ENCODE assay signal across 15 mouse cellular contexts in the genomic region with DNA sequence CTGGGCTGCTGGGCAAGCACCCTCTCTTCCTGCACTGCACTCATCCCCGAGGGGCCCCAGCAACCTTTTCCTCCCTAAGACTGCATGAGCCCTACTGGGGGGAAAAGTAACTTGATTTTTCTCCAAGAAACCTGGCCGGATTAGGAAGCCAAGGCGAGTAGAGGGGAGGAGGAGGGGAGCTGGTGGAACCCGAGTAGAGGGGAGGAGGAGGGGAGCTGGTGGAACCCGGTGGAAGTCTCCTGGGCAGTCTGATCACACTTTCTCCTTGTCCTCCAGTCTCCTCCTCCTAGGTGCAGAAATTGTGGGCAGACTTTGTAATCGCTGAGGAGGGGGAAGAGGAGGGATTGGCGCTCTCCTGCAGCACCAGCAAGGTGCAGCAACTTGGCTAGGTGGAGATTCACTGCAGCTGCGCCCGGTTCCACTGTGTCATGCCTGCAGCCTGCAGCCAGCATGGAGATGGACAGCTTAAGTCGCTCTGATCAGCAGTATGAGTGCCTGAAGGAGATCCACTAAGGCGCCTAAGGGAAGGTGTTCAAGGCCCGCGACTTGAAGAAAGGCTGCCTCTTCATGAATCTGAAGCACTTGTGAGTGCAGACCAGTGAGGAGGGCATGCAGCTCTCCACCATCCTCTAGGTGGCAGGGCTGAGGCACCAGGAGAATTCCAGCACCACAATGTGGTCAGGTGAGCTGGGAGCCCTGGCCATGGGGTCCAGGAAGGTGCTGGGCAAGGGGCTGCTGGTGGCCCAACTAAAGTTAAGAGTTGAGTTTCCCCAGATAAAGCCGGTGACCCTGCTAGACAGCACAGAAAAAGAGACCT. TPM values are rescaled to one million over a fixed set of nuclear protein-coding genes. Genes with fewer than 3 reads are reported as not detected.
A peak's percentile ranks its signal among the peaks of the same experiment; 100 is the strongest.
DNase-seq lines count a peak whose midpoint lies in the region; ATAC-seq lines count a peak whose summit lies in the region.
"Not testable (repeated sequence)": the region's sequence is repeated elsewhere in the genome, so short reads cannot be mapped to it uniquely, and the experiment has no call there.
"Had no signal": no experiment of that assay in that cellular context is flagged by ENCODE, and none has a peak within 500 bp of the region (broad histone marks: within the 10 kb centered on the region; RNA-seq: fewer than 3 reads in every experiment).

No protein-coding gene starts in this region.

- H3K27ac ChIP-seq in embryonic facial prominence, embryonic 11.5 days (replicated peaks; ENCODE audit: low read depth, low read length); hindbrain, embryonic 15.5 days (replicated peaks); intestine, embryonic 15.5 days; kidney, embryonic 16.5 days (ENCODE audit: low read length); lung, embryonic 15.5 days; midbrain, embryonic 16.5 days (ENCODE audit: low read length): not testable (repeated sequence)

- 11% methylated on average over 1 of the region's 14 CpGs for WGBS in embryonic facial prominence, embryonic 11.5 days
- WGBS in hindbrain, embryonic 15.5 days, result 42% methylated on average over 1 of the region's 14 CpGs
- 26% methylated on average over 1 of the region's 14 CpGs for WGBS in intestine, embryonic 15.5 days
- WGBS in kidney, embryonic 16.5 days, result 28% methylated on average over 1 of the region's 14 CpGs
- 23% methylated on average over 1 of the region's 14 CpGs for WGBS in lung, embryonic 15.5 days
- 35% methylated on average over 1 of the region's 14 CpGs for WGBS in midbrain, embryonic 16.5 days

- H3K9me3 ChIP-seq in embryonic facial prominence, embryonic 11.5 days (replicated peaks; ENCODE audit: control insufficient read depth, low read length); hindbrain, embryonic 15.5 days; intestine, embryonic 15.5 days; kidney, embryonic 16.5 days (ENCODE audit: low read length); lung, embryonic 15.5 days; midbrain, embryonic 16.5 days (replicated peaks; ENCODE audit: control insufficient read depth, low read length, poor library complexity, severe bottlenecking): not testable (repeated sequence)

- H3K36me3 ChIP-seq in embryonic facial prominence, embryonic 11.5 days (replicated peaks; ENCODE audit: control insufficient read depth, insufficient read depth, low read depth, low read length); hindbrain, embryonic 15.5 days; intestine, embryonic 15.5 days; kidney, embryonic 16.5 days (ENCODE audit: insufficient read depth, low read length); lung, embryonic 15.5 days; midbrain, embryonic 16.5 days (ENCODE audit: control insufficient read depth, insufficient read depth, low read length): not testable (repeated sequence)

- not testable (repeated sequence) for H3K27me3 ChIP-seq in embryonic facial prominence, embryonic 11.5 days (ENCODE audit: control insufficient read depth, insufficient read depth, low read length); hindbrain, embryonic 15.5 days; intestine, embryonic 15.5 days (replicated peaks); kidney, embryonic 16.5 days (ENCODE audit: insufficient read depth, low read length); lung, embryonic 15.5 days; midbrain, embryonic 16.5 days (ENCODE audit: control insufficient read depth, insufficient read depth, low read depth, low read length)

- 0 out of 2 replicates have a peak, but pooled peaks have one; percentile 44 for ATAC-seq in embryonic facial prominence, embryonic 11.5 days (replicated peaks; ENCODE audit: insufficient number of reproducible peaks, low FRiP score, low TSS enrichment, low read depth)
- ATAC-seq in frontal cortex, adult (ENCODE audit: low TSS enrichment), result peak; percentile 95
- ATAC-seq in hindbrain, embryonic 15.5 days (ENCODE audit: low FRiP score, low read depth), result peak; percentile 30; the same call in 1 of the 2 replicates
- peak; percentile 45; the same call in 1 of the 2 replicates for ATAC-seq in intestine, embryonic 15.5 days
- ATAC-seq in kidney, embryonic 16.5 days (ENCODE audit: low FRiP score, low TSS enrichment), result peak; percentile 83
- ATAC-seq in lung, embryonic 15.5 days (ENCODE audit: borderline replicate concordance, extremely low read depth, low FRiP score, low TSS enrichment), result peak; percentile 14; the same call in 1 of the 2 replicates
- 0 out of 2 replicates have a peak, but pooled peaks have one; percentile 36 for ATAC-seq in midbrain, embryonic 16.5 days

- not testable (repeated sequence) for DNase-seq in embryonic facial prominence, embryonic 11.5 days (ENCODE audit: low spot score)

- H3K4me1 ChIP-seq in embryonic facial prominence, embryonic 11.5 days (ENCODE audit: control insufficient read depth, insufficient read depth, low read length); hindbrain, embryonic 15.5 days (replicated peaks); intestine, embryonic 15.5 days (replicated peaks); kidney, embryonic 16.5 days (ENCODE audit: insufficient read depth, low read length); lung, embryonic 15.5 days; midbrain, embryonic 16.5 days (ENCODE audit: control insufficient read depth, insufficient read depth, low read length): not testable (repeated sequence)

- H3K4me3 ChIP-seq in embryonic facial prominence, embryonic 11.5 days (ENCODE audit: low read depth, low read length); hindbrain, embryonic 15.5 days; intestine, embryonic 15.5 days (replicated peaks); kidney, embryonic 16.5 days (ENCODE audit: low read length); lung, embryonic 15.5 days; midbrain, embryonic 16.5 days (ENCODE audit: low read depth, low read length): not testable (repeated sequence)

- H3K4me2 ChIP-seq in embryonic facial prominence, embryonic 11.5 days (ENCODE audit: low read depth, low read length); hindbrain, embryonic 15.5 days; intestine, embryonic 15.5 days (replicated peaks); kidney, embryonic 16.5 days (replicated peaks; ENCODE audit: low read depth, low read length); lung, embryonic 15.5 days; midbrain, embryonic 16.5 days (ENCODE audit: low read length): not testable (repeated sequence)

- not testable (repeated sequence) for H3K9ac ChIP-seq in embryonic facial prominence, embryonic 11.5 days (replicated peaks; ENCODE audit: low read length); hindbrain, embryonic 15.5 days; intestine, embryonic 15.5 days; kidney, embryonic 16.5 days (replicated peaks; ENCODE audit: low read length); lung, embryonic 15.5 days; midbrain, embryonic 16.5 days (ENCODE audit: low read depth, low read length)

RNA-seq across cellular contexts. Expression of a gene that starts 11.1 kb away (rescaled TPM):
- not detected in 2 replicates for polyA plus RNA-seq in embryonic facial prominence, embryonic 11.5 days (2014; fragmentation: Nextera tagmentation; extraction: Ambion mirVana)
- 0.08 TPM in 1 of 2 replicates, not detected in the other for polyA plus RNA-seq in hindbrain, embryonic 15.5 days (2015; fragmentation: Nextera tagmentation; extraction: Ambion mirVana)
- polyA plus RNA-seq in intestine, embryonic 15.5 days (2015; fragmentation: Nextera tagmentation; extraction: Ambion mirVana), result not detected in 2 replicates
- polyA plus RNA-seq in kidney, embryonic 16.5 days (2015; fragmentation: Nextera tagmentation; extraction: Ambion mirVana), result 0.11 TPM in 1 of 2 replicates, not detected in the other
- not detected in 2 replicates for polyA plus RNA-seq in lung, embryonic 15.5 days (2015; fragmentation: Nextera tagmentation; extraction: Ambion mirVana)
- polyA plus RNA-seq in midbrain, embryonic 16.5 days (2015; fragmentation: Nextera tagmentation; extraction: Ambion mirVana), result not detected in 2 replicates
- polyA plus RNA-seq: CD4-positive, CD25-positive, alpha-beta regulatory T cell, adult 4 months; embryonic facial prominence, embryonic 10.5 days; forebrain, embryonic 12.5 days; G1E; hindbrain, embryonic 13.5 days had no signal

RNA-seq across cellular contexts. Expression of a gene that starts 12.9 kb away (rescaled TPM):
- not detected in 2 replicates for polyA plus RNA-seq in embryonic facial prominence, embryonic 11.5 days (2014; fragmentation: Nextera tagmentation; extraction: Ambion mirVana)
- not detected in 2 replicates for polyA plus RNA-seq in hindbrain, embryonic 15.5 days (2015; fragmentation: Nextera tagmentation; extraction: Ambion mirVana)
- polyA plus RNA-seq in intestine, embryonic 15.5 days (2015; fragmentation: Nextera tagmentation; extraction: Ambion mirVana), result not detected in 2 replicates
- polyA plus RNA-seq in kidney, embryonic 16.5 days (2015; fragmentation: Nextera tagmentation; extraction: Ambion mirVana), result not detected in 2 replicates
- polyA plus RNA-seq in lung, embryonic 15.5 days (2015; fragmentation: Nextera tagmentation; extraction: Ambion mirVana), result not detected in 2 replicates
- polyA plus RNA-seq in midbrain, embryonic 16.5 days (2015; fragmentation: Nextera tagmentation; extraction: Ambion mirVana), result not detected in 2 replicates
- polyA plus RNA-seq: embryonic facial prominence, embryonic 10.5 days; forebrain, embryonic 12.5 days; forebrain, postnatal 0 days; G1E; heart, embryonic 13.5 days; heart, postnatal 0 days; hindbrain, embryonic 13.5 days had no signal

Comparison
In these comparisons a context has a peak if more than half of its experiments do, and no peak if none do; other contexts are left out.
1. ATAC-seq: peak in every context shown above with its lines; median percentile 95 in frontal cortex, adult; 83 in kidney, embryonic 16.5 days; 45 in intestine, embryonic 15.5 days; 44 in embryonic facial prominence, embryonic 11.5 days; 36 in midbrain, embryonic 16.5 days; 30 in hindbrain, embryonic 15.5 days; 14 in lung, embryonic 15.5 days.